Mouse (Mus musculus) cortical plate, adult 2 months (tissue): ENCODE results near the gene Cacnb4.

Experiments used
- CTCF ChIP-seq: fragments of 200-500 bp; IDR thresholded peaks from 2 replicates; pipeline ENCODE4 v1.5.1; 2011; ENCODE audit warnings: mild to moderate bottlenecking, control low read depth, low read length; ENCODE audit not compliant: insufficient read depth; ENCODE audit errors: extremely low read depth
- POLR2A ChIP-seq: fragments of 200-500 bp; IDR thresholded peaks from 2 replicates; pipeline ENCODE4 v1.6.1; 2011; ENCODE audit warnings: mild to moderate bottlenecking, low read length, control low read depth; ENCODE audit not compliant: insufficient read depth; ENCODE audit errors: extremely low read depth

DNA sequence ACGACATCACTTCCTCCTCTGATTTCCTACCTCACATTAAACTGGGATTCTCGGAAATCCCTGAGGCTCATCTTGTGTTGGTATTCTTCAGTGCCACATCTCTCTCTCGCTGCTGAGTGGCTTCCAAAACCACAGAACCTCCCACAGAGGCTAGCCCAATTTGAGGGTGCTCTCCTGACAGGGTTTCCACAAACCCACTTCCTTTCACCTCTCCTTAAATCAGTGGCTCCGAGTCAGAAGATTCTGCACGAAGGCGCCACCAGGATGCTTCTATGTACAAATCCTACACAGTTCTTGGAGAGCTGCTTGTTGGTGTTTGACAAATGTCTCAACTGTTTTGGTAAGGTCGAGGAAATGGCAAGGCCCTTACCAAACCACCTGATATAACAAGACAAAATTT lies 115.5 kb downstream of the Cacnb4 start:
- TF ChIP-seq POLR2A (no peak), CTCF (no peak)
